Mouse (Mus musculus): ENCODE measurements around the gene Kdr.
"Not testable (repeated sequence)": the region's sequence is repeated elsewhere in the genome, so short reads cannot be mapped to it uniquely, and the experiment has no call there.

Kdr gene

GRCm38 (mm10) chr5:75961741-75962469 is 16.4 kb downstream of the Kdr start:
- DNase-seq (ENCODE audit: low read depth, low spot score) = no peak

- DNase-seq (ENCODE audit: low read depth, low spot score) = no peak
Measured at GRCm38 (mm10) chr5:75959809-75960208, 18.4 kb downstream of the Kdr start.

GRCm38 (mm10) chr5:75956526-75956925 is 21.7 kb downstream of the Kdr start:
- DNase-seq (ENCODE audit: low read depth, low spot score) = peak; percentile 61

GRCm38 (mm10) chr5:75955876-75956275 is 22.4 kb downstream of the Kdr start:
- DNase-seq (ENCODE audit: low read depth, low spot score) = peak; percentile 63

- no peak for DNase-seq (ENCODE audit: low read depth, low spot score)
Measured at GRCm38 (mm10) chr5:75954778-75955330, 23.4 kb downstream of the Kdr start.

GRCm38 (mm10) chr5:75954218-75954617 is 24.0 kb downstream of the Kdr start:
- DNase-seq (ENCODE audit: low read depth, low spot score) = no peak

GRCm38 (mm10) chr5:75952131-75952795 is 26.0 kb downstream of the Kdr start:
- DNase-seq (ENCODE audit: low read depth, low spot score) = no peak

GRCm38 (mm10) chr5:75950866-75951265 is 27.4 kb downstream of the Kdr start:
- no peak for DNase-seq (ENCODE audit: low read depth, low spot score)

GRCm38 (mm10) chr5:75945394-75945793 is 32.9 kb downstream of the Kdr start:
- DNase-seq (ENCODE audit: low read depth, low spot score) = no peak

- DNase-seq (ENCODE audit: low read depth, low spot score) = no peak
Measured at GRCm38 (mm10) chr5:75943301-75943700, 35.0 kb downstream of the Kdr start.

GRCm38 (mm10) chr5:75941775-75942580 is 36.3 kb downstream of the Kdr start:
- DNase-seq (ENCODE audit: low read depth, low spot score) = no peak

GRCm38 (mm10) chr5:75939144-75939732 is 39.0 kb downstream of the Kdr start:
- DNase-seq (ENCODE audit: low read depth, low spot score) = peak; percentile 27

GRCm38 (mm10) chr5:75938012-75938411 is 40.2 kb downstream of the Kdr start:
- DNase-seq (ENCODE audit: low read depth, low spot score) = no peak

- DNase-seq (ENCODE audit: low read depth, low spot score) = no peak
Measured at GRCm38 (mm10) chr5:75936223-75936622, 42.0 kb downstream of the Kdr start.

GRCm38 (mm10) chr5:75935225-75935624 is 43.0 kb downstream of the Kdr start:
- DNase-seq (ENCODE audit: low read depth, low spot score) = peak; percentile 35

GRCm38 (mm10) chr5:75934201-75934600 is 44.1 kb downstream of the Kdr start:
- DNase-seq (ENCODE audit: low read depth, low spot score) = no peak

GRCm38 (mm10) chr5:75933521-75934044 is 44.7 kb downstream of the Kdr start:
- no peak for DNase-seq (ENCODE audit: low read depth, low spot score)

- not testable (repeated sequence) for DNase-seq (ENCODE audit: low read depth, low spot score)
Measured at GRCm38 (mm10) chr5:75931458-75931857, 46.8 kb downstream of the Kdr start.

- no peak for DNase-seq (ENCODE audit: low read depth, low spot score)
Measured at GRCm38 (mm10) chr5:75929960-75930359, 48.3 kb downstream of the Kdr start.

- peak; percentile 72 for DNase-seq (ENCODE audit: low read depth, low spot score)
Measured at GRCm38 (mm10) chr5:75922677-75923076, 55.6 kb downstream of the Kdr start.

GRCm38 (mm10) chr5:75921730-75922387 is 56.4 kb downstream of the Kdr start:
- no peak for DNase-seq (ENCODE audit: low read depth, low spot score)
